Mouse (Mus musculus) lung, postnatal 36 days (tissue): ENCODE measurements around the gene Asic4.

Source experiments
- DNase-seq: peaks from one replicate; pipeline ENCODE4 v3.0.0; 2022; ENCODE audit warnings: mixed read lengths

Asic4 gene

DNA sequence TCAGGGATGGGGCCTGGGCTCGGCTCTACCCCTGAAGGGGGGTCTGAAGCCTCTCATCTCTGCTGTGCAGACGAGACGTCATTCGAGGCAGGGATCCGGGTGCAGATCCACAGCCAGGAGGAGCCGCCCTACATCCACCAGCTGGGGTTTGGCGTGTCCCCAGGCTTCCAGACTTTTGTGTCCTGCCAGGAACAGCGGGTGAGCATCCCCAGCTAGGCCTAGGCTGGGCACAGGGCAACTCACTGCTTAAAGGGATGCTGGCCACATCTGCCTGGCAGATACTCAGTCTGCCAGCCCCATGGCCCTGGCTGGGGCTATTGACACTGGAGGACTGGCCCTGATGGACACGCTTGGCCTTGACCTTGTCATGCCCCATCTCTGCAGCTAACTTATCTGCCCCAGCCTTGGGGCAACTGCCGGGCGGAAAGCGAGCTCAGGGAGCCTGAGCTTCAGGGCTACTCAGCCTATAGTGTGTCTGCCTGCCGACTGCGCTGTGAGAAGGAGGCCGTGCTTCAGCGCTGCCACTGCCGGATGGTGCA lies 19.1 kb downstream of the Asic4 start:
- no peak for DNase-seq

DNA sequence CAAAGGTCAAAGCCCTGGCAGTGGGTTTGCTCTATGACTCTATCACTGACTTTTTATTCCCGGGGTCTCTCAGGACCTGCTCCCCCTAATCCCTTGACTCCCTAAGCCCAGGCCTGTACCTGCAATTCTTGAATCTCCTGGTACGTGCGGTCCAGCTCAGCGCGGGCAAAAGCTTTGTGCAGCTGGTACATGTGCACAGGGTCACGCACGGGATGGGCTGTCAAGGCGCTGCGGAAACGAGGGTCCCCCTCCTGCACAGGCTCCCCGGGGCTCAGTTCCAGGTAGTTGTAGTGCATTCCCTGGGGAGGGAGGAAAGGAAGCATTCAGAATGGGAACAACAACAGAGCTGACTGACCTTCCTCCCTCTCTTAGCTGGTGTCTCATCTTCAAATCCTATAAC lies 26.2 kb downstream of the Asic4 start:
- no peak for DNase-seq

DNA sequence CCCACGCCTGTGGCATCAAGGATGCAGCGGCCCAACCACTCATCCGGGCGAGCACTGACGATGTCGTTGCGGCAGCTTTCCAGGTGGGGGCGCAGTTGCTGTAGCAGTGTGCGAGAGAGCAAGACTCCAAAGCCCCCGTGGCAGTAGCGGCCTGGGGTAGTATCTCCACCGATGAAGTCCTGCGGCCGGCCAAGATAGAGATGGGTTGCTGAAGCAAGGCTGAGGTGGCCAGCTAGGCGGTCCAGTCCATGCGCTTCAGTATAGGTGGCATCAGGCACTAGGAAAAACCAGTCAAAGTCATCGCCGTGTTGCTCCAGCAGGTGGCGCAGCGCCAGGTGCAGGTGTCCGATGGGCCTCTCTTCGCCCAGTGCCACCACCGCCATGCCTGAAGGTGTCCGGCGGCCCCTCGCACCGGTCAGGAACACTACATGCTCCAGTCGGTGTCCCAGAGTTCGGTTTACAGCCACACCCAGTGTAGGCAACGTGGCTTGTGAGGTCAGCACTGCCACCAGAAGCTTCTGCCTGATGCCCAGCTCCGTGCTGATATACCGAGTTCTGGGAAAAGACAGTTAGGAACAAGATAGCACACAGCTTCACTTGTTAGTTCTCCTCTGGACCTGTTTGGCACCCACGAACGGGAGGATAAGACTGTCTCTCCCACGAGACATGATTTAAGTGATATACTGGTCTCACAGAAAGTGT lies 27.2 kb downstream of the Asic4 start:
- DNase-seq, result peak; percentile 91

DNA sequence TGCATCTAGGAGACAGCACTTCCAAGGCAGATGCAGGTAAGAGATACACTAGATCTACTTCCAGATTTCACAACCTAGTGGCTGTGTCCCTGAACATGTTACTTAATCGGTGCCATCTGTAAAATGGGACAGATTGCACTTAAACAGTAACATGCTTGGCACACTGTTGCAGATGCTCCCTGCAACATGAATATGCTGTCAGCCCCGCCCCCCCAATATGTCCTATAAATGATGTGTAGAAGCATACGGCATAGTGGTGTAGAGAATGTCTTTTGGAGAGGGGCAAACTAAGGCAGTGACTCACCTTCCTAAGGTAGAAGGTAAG lies 27.7 kb downstream of the Asic4 start:
- no peak for DNase-seq

DNA sequence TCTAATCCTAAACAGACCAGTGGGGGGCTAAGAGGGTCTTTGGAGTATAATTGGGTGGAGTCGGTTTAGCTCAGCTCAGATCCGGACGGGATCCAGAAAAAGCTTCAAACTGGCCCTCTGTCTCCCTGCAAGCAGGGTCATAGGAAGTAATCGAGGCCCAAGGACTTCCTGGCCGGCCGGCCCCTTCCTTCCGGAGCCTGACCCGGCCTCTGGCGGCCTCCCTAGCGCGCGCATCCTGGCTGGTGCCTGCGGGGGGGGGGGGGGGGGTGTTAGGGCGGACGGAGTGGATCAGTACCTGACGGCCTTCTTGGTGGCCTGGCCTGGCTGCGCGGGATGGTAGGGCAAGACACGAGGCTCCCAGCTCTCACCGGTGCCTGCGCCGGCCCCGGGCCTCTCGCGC lies 28.3 kb downstream of the Asic4 start:
- DNase-seq, result peak; percentile 65

DNA sequence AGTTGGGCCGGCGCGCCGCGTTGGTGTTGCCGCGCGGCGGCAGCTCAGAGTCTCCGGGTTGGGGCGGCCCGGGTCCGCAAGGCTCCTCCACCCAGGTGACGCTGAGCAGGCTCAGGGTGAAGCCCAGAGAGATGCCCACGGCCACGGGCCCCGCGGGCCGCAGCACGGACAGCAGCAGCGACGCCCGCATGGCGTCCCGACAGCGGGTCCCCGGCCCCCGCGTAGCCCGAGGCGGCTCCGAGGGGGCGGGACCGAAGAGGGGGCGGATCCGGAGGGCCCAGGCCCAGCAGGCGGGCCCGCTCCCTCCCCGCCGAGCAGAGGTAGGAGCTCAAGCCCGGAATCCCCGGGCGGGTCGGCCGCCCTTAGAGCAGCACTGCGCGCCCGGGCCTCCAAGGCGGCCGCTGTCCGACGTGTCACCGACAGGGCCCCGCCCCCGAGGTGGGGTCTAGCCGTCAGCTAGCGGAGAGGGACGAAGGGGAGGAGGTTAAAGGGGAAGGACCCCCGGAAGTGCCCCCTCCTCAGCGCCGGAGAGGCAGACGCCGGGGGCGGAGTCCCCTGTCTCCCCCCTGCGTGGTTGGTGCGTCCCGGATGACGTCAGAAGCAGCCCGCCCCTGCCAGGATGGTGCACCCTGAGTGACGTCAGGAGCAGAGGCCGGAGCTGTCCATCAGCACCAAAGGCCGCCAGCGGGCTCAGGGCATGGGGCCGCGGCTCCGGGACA lies 28.8 kb downstream of the Asic4 start, which contains the start of the genes Chpf and Tmem198:
Gene Chpf, minus strand, starts transcription at position 392 of the 719 bp plus-strand sequence.
Gene Tmem198, plus strand, starts transcription at position 617 of the 719 bp plus-strand sequence.
- peak; percentile 98 for DNase-seq

DNA sequence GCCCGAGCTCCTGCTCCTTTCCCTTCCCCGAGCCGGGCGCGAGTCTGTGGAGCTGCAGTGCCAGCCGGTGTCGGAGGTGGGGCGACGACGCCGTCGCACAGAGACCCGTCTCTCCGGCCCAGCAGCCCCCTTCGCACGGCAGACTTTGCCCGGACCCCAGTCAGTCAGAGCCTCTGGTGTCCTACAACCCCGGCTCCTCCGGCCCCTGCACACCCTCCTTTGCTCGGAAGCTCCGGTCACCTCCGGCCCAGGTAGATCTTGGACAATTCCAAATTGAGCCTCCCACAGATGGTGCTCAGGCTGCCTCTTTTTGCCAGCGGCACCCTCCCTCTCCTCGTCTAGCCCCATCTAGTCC lies 29.4 kb downstream of the Asic4 start:
- DNase-seq, result no peak

DNA sequence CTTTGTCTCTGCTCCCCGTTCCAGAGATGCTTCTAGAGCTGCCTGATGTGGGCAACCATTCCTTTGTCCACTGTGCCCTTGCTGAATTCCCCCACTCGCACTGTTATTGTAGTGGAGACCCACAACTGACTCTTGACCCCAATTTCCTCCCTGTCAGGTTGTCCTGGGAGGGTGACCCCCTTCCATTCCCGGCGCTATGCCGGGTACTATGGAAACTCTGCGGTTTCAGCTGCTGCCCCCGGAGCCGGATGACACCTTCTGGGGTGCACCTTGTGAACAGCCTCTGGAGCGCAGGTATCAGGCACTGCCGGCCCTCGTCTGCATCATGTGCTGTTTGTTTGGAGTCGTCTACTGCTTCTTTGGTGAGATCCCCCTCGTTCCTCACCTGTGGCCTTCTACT lies 29.8 kb downstream of the Asic4 start:
- DNase-seq, result no peak

DNA sequence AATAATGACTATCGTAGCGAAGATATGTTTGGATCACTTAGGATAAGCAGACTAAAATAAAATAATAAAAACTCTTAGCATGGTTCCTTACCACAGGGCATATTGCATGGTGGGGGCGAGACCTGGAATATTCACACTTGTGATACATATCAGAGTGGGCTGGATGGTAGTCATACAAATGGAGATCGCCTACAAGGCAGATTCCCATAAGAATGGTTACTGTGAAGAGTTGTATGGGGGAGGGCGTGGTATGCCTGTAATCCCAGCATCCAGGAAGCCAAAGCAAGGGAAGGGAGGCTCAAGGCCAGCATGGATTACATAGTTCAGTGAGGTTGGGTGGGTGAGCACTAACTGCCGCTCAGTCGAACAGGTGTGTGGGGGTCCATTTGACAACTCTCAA lies 30.5 kb downstream of the Asic4 start:
- no peak for DNase-seq

DNA sequence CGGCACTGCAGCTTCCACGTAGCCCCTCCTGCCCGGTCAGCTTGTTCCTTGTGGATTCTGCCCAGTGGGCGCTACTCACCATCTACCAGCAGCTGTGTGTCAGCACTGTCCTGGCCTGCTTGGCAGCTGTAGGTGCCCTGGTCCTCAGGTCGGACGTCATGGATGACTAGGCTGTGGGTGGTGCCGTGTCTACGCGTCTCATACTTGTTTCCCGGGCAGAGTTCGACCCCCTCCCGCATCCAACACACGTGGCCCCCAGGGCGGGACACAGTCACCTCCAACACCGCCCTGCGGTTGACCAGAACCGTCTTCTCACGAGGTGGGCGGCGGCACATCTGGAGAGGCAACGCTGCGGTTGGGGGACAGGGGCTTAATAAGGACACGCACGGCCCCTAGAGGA lies 36.3 kb downstream of the Asic4 start:
- no peak for DNase-seq

DNA sequence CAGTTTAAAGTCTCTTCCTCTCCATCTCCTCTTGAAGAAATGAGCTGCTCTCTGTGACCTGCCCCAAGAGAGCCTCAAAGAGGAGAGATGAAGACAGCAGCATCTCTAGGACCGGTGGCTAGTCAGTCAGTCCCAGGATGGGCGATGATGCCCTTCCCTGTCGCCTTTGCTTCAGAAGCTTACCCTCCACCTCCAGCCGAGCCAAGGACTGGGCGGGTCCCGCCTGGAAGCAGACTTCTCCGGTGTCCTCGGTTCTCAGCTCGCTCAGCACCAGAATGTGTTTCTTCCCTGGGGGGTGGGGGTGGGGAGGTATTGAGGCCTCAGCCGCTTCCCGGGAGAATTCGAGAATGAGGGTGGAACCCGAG lies 36.8 kb downstream of the Asic4 start:
- DNase-seq, result no peak

DNA sequence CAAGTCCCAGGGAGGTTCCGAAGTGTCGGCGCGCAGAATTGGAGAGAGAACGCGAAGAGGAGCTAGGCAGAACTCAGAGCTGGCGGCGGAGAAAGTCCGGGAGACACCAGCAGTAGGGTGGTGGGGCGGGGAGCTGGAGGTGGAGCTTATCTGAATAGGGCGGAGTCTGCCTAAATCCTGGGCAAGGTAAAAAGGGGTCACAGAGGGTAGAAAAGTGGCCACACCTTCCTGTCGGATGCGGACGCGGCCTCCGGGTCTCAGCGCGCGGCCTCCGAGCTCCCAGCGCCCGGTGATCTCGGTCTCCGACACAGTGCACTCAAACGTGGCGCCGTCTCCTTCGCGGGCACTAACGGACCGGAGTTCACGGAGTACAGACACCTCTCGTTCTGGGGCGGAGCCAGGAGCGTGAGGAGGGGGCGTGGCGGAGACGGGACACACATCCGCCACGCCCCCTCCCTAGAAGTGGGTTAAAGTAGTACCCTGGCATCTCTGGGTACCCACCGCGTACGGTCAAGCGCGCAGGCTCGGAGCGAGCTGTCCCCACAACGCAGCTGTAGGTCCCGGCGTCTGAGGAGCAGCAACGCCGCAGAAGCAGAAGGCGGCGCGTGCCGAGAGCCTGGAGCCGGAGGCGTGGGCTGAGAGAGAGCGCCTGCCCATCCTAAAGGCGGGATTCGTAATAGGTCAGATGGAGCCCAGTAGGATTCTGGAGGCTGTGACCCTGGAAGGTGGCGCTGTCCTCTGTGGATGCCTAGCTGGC lies 37.3 kb downstream of the Asic4 start:
- DNase-seq, result peak; percentile 91

DNA sequence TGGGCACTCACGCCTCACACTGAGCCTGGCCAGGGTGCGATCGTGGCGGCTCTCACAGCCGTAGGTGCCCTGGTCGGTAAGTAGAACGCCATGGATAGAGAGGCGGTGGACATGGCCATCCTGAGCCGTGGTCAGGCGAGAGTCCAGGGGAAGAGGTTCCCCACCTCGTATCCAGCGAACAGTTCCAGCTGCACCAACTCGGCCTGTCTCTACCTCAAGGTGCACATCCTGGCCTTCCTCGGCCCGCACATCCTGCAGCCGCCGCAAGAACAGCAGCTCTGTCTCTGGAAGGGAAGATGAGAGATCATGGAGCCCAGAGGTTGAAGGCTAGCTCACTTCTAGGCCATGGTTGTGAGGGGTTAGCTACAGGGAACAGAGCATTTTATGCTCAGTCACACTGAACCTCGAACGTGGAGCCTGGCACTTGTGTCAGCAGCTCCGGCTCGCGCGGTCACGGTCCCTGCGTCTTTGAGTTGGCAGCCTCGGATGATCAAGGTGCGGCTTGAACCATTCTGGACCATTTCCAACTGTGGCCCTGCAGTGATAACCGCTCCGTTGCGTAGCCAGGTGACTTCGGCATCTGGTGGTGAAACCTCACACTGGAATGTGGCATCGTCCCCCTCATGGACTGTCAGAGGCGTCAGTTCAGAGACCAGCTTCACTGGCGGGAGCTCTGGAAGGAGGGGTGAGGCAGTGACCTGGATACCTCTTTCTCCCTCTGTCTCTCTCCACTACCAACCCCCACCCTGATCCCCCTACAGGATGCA lies 40.7 kb downstream of the Asic4 start:
- DNase-seq, result no peak

DNA sequence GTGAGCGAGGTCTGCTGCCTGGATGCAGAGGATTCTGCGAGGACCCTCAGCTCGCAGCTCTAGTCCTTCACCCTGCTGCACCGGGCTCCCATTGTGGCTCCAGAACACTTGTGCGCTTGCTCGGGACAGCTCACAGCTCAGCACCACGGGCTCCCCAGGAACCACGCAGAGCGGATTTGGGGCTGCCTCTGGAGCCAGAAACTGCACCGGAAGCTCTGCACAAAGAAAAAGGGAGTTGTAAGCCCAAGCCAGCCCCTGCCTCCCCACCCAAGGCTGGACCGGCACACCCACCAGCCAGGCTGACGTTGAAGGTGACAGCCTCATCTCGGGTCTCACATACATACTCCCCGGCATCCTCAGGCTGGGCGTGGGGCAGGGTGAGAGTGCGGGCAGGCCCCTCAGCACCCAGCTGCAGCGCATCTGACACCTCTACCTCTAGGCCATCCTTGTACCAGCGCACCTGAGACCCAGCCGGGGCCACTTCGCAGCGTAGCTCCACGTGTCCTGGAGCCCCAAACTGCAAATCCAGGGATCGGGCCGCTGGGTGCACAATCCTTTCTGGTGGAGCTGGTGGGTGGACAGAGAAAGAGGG lies 42.4 kb downstream of the Asic4 start:
- no peak for DNase-seq

DNA sequence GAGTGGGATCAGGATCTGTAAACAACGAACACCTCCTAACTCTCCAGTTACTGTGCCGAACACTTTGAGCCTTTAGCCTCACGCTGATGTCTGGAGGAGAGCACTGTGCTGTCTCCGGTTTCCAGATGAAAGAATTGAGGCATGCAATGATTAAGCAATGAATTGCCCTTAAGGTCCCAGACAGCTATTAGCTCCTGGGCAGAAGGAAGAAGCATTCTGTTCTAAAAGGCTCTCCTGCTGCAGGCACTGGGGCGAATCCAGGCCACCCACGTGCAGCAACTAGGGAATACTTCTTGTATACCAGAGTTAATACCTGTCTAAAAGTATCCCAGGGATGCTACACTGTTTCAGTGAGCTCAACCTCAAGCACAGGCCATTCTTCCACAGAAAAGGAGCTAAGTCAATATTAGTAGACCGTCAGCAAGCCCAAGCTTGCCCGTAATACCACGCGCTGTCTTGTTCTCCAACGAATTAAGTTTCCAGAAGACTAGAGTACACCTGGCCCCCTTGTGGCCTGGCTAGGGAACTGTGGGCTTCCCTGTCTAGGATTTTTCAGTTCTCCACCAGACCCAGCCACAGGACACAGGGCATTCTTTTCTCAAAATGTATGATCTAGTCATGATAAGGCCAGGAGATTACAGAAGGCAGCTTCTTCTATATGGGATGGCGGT lies 44.8 kb downstream of the Asic4 start:
- peak; percentile 52 for DNase-seq

DNA sequence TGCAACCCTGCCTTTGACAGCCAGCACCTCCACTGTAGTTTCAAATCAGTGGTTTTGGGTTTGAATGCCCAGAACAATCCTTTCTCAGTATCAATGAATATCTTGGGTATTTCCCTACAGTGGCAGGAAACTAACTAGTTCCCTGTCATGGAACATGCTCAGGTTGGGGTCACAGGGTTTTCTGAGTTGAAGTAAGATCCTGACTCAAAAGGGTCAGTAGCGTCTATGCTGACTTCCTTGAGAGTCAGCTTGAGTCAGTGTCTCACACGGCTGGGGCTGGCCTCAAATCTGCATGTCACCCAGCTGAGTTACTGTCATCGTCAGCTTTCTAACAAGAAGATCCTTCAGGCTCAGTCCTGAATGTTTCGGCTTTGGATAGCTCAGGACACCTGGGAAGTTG lies 48.7 kb downstream of the Asic4 start:
- no peak for DNase-seq

DNA sequence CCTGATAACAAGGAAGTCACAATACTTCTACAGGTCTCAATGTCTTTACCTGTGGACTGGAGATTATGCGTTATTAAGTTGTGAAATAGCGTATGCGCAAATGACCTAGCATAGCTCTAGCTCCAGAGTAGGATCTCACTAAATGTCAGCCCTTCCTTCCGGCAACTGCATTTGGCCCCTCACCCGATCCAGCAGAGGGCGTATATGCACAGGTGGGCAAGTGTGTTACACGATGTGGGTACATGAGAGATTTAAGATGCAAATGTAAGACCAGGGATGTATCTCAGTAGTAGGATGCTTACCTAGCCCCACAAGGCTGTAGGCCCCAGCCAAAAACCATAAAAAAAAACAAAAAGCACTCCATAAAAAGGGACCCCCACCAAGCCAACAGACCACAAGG lies 49.2 kb downstream of the Asic4 start:
- no peak for DNase-seq

DNA sequence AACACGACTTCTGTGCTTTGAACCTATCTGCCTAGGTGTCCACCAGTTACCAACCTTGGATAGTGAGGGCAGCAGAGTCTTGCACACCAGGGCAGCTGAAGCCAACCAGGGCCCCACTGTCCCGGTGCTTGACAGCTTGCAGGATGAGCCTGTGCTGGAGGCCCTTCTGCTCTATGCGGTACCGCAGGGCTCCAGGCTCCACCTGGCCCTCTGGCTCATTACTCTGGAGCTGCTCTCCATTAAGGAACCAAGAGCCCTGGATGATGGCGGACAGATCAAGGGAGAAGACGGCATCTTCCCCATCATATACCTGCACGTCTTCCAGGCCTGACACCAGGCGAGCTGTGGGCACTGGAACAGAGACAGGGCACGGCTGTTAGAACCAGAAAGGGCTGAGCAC lies 51.7 kb downstream of the Asic4 start:
- DNase-seq, result no peak

DNA sequence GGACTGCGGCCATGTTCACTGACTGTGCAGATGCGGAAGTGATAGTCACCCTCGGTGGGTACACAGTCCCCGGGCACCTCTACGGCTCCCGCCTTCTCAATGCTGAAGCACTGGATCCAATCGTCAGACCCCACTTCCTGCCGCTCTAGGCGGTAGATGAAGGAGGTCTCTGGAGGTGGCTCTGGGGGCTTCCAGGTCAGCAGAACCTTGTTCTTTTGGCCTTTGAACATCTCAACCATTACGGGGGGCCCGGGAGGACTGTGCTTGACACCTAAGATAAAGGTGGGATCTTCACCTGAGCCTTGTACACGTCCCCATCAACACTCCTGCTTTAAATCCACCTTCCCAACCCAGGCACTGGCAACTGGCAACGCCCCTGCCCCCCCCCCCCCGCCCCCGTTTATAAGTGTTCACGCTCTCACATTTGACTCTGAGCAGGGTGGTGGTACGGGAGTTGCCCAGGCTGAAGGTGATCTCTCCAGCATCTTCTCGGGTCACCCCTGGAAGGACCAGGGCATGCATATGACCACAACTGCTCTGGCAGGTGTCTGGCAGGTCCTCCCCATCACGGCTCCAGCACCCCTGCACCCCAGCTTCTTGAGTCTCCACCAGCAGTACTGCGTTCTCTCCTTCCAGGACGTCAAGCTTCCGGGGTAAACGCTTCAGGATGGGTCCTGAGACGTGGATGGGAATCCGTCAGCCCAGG lies 52.9 kb downstream of the Asic4 start:
- no peak for DNase-seq

DNA sequence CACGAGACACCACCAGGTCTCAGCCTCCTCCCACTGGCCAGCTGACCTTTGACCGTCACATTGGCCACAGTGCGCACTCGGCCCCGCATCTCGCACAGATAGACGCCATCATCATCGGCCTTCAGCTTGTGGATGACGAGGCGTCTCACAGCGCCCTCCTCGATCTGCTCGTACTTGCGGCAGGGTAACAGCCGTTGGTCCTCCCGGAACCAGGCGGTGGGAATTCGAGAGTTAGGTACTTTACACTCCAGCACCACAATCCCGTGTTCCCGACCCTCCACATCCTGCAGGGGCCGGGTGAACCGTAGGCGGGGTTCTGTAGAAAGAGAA lies 53.4 kb downstream of the Asic4 start:
- DNase-seq, result no peak

DNA sequence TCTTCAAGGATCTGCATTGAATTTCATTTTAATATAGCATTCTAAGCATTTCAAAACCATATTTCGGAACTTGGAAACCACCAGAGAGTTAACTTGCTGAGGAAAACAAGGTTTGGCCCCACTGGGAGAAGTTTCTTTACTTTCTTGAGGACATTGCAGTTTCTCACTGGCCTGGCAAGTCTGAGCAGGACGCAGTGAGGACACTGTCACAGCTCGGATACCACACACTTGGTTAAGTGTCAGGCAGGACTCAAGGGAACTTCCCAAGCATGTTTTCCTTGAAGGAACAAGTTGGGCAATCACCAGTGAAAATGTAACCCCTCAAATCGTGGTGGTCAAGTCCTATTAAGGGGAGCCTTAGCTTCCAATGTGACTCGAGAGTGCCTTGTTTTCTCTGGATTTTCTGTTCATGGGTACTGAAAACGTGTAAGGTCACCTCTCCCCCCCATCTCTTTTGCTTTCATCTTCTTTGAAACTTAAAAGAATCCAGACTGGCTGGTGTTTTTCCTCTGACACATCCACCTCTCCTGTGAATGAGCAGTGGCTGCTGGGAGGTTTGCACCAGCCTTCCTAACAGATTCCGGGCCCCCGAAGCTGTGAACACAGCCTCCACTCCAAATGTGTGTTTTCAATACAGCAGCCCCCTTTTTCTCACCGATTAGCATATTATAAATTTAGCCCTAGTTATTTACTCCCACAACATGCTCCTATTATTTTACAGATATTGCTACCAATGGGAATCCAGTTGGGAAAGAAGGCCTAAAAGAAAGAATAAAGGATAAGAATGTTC lies 54.2 kb downstream of the Asic4 start:
- DNase-seq, result no peak
